Mouse (Mus musculus): ENCODE measurements around the gene H2afj. TPM values are rescaled to one million over a fixed set of nuclear protein-coding genes. Genes with fewer than 3 reads are reported as not detected.

H2afj gene
- 43.2 TPM for polyA plus RNA-seq (2017; shearing (Covaris generic))

GRCm38 (mm10) chr6:136808014-136808417 is at the start of gene H2afj:
Gene H2afj (plus strand): TSS chr6:136808244.

GRCm38 (mm10) chr6:136781377-136781986 is 26.6 kb upstream of the H2afj start, which contains the start of gene Gucy2c:
Gene Gucy2c (minus strand): TSS chr6:136781765.

GRCm38 (mm10) chr6:136803739-136804633 is 4.1 kb upstream of the H2afj start, which contains the start of gene Hist4h4:
Gene Hist4h4 (minus strand): TSS chr6:136804415.

GRCm38 (mm10) chr6:136827516-136827880 is 19.5 kb downstream of the H2afj start, which contains the start of gene BC049715:
Gene BC049715 (plus strand): TSS chr6:136827626.

GRCm38 (mm10) chr6:136827881-136828561 is 20.0 kb downstream of the H2afj start, which contains the start of gene Wbp11:
Gene Wbp11 (minus strand): TSS chr6:136828233.

GRCm38 (mm10) chr6:136835352-136835751 is 27.3 kb downstream of the H2afj start, which contains the start of gene Smco3:
Gene Smco3 (minus strand): TSS chr6:136835452.

GRCm38 (mm10) chr6:136857186-136857872 is 49.3 kb downstream of the H2afj start, which contains the start of gene Art4:
Gene Art4 (minus strand): TSS chr6:136857733.

Other genes starting within 250 kb of the H2afj start
- gene Plbd1, start 146.3 kb upstream of the H2afj start, polyA plus RNA-seq (2017; shearing (Covaris generic)), result 2.5 TPM
- not detected for gene Gucy2c, start 26.5 kb upstream of the H2afj start, polyA plus RNA-seq (2017; shearing (Covaris generic))
- gene Hist4h4, start 3.8 kb upstream of the H2afj start, polyA plus RNA-seq (2017; shearing (Covaris generic)), result 1.2 TPM
- gene BC049715, start 19.4 kb downstream of the H2afj start, polyA plus RNA-seq (2017; shearing (Covaris generic)), result 1.7 TPM
- gene Wbp11, start 20.0 kb downstream of the H2afj start, polyA plus RNA-seq (2017; shearing (Covaris generic)), result 100 TPM
- gene Smco3, start 27.2 kb downstream of the H2afj start, polyA plus RNA-seq (2017; shearing (Covaris generic)), result not detected
- 2.3 TPM for gene Art4, start 49.5 kb downstream of the H2afj start, polyA plus RNA-seq (2017; shearing (Covaris generic))
- not detected for gene Mgp, start 67.6 kb downstream of the H2afj start, polyA plus RNA-seq (2017; shearing (Covaris generic))
- 1.7 TPM for gene Erp27, start 113.9 kb downstream of the H2afj start, polyA plus RNA-seq (2017; shearing (Covaris generic))
- gene Pde6h, start 115.6 kb downstream of the H2afj start, polyA plus RNA-seq (2017; shearing (Covaris generic)), result not detected
- gene Arhgdib, start 133.7 kb downstream of the H2afj start, polyA plus RNA-seq (2017; shearing (Covaris generic)), result 2,714 TPM

All from activated CD4-positive, CD25-positive, alpha-beta regulatory T cell, adult 9 weeks (primary cell).